Mouse (Mus musculus): ENCODE results near the gene Fam160a1.

GRCm38 (mm10) chr3:85725110-85725509 lies 92.0 kb downstream of the Fam160a1 start:
- no peak for TF ChIP-seq USF1 (IDR thresholded peaks at IDR 0.05; ENCODE audit: low read depth)
- TF ChIP-seq CTCF (IDR thresholded peaks at IDR 0.05; ENCODE audit: control insufficient read depth, insufficient read depth, insufficient read length), result no peak
- no peak for TF ChIP-seq MAX (IDR thresholded peaks at IDR 0.05)
- no peak for TF ChIP-seq CEBPB (IDR thresholded peaks at IDR 0.05; ENCODE audit: low read depth)
- no peak for TF ChIP-seq MYOG (IDR thresholded peaks at IDR 0.05; ENCODE audit: control insufficient read depth, extremely low read depth, insufficient read length)
- TF ChIP-seq MYOD1 (IDR thresholded peaks at IDR 0.05; ENCODE audit: control insufficient read depth, insufficient read length, low read depth), result no peak

Measured in C2C12 (cell line).